Mouse (Mus musculus): ENCODE data around the gene Pld4. TPM values are rescaled to one million over a fixed set of nuclear protein-coding genes. Genes with fewer than 3 reads are reported as not detected.

Gene Pld4
- polyA plus RNA-seq, 1 experiment, result not detected

- 94% methylated on average over 8 of the region's 8 CpGs for WGBS
- Histone ChIP-seq H3K4me3 (ENCODE audit: insufficient read depth, low read depth, low read length) (no peak overlapping the region), H3K4me1 (ENCODE audit: control insufficient read depth, insufficient read depth, low read length) (no peaks in the 10 kb centered on the region), H3K27ac (ENCODE audit: insufficient read depth, low read depth, low read length) (no peak overlapping the region)
- TF ChIP-seq POLR2A (IDR thresholded peaks at IDR 0.05; ENCODE audit: insufficient read depth, low read depth, low read length) (no peak), CTCF (IDR thresholded peaks at IDR 0.05; ENCODE audit: insufficient read depth, low read depth, low read length) (no peak)
Observed at GRCm38 (mm10) chr12:112768166-112768565, 7.7 kb downstream of the Pld4 start.

- Histone ChIP-seq H3K4me1 (ENCODE audit: control insufficient read depth, insufficient read depth, low read length) (no peaks in the 10 kb centered on the region), H3K27ac (ENCODE audit: insufficient read depth, low read depth, low read length) (0 out of 2 replicates have a peak overlapping the region, but pooled peaks have one; percentile 20), H3K4me3 (ENCODE audit: insufficient read depth, low read depth, low read length) (no peak overlapping the region)
- 83% methylated on average over 6 of the region's 6 CpGs for WGBS
- no peak for TF ChIP-seq POLR2A (IDR thresholded peaks at IDR 0.05; ENCODE audit: insufficient read depth, low read depth, low read length)
- no peak for TF ChIP-seq CTCF (IDR thresholded peaks at IDR 0.05; ENCODE audit: insufficient read depth, low read depth, low read length)
Observed at GRCm38 (mm10) chr12:112769031-112769430, 8.6 kb downstream of the Pld4 start.

- WGBS, result 82% methylated on average over 2 of the region's 2 CpGs
- H3K4me1 ChIP-seq (ENCODE audit: control insufficient read depth, insufficient read depth, low read length), result no peaks in the 10 kb centered on the region
- H3K27ac ChIP-seq (ENCODE audit: insufficient read depth, low read depth, low read length), result no peak overlapping the region
- no peak overlapping the region for H3K4me3 ChIP-seq (ENCODE audit: insufficient read depth, low read depth, low read length)
- TF ChIP-seq POLR2A (IDR thresholded peaks at IDR 0.05; ENCODE audit: insufficient read depth, low read depth, low read length), result no peak
- TF ChIP-seq CTCF (IDR thresholded peaks at IDR 0.05; ENCODE audit: insufficient read depth, low read depth, low read length), result no peak
Observed at GRCm38 (mm10) chr12:112769751-112770150, 9.3 kb downstream of the Pld4 start.

- TF ChIP-seq CTCF (IDR thresholded peaks at IDR 0.05; ENCODE audit: insufficient read depth, low read depth, low read length), result no peak
Observed at GRCm38 (mm10) chr12:112770396-112770795, 9.9 kb downstream of the Pld4 start.

GRCm38 (mm10) chr12:112772306-112772705 is 11.9 kb downstream of the Pld4 start:
- TF ChIP-seq POLR2A (IDR thresholded peaks at IDR 0.05; ENCODE audit: insufficient read depth, low read depth, low read length), result no peak
- TF ChIP-seq CTCF (IDR thresholded peaks at IDR 0.05; ENCODE audit: insufficient read depth, low read depth, low read length), result no peak

More at GRCm38 (mm10) chr12:112770396-112770795, 9.9 kb downstream of the Pld4 start:
- WGBS, result 84% methylated on average over 4 of the region's 4 CpGs
- Histone ChIP-seq H3K4me3 (ENCODE audit: insufficient read depth, low read depth, low read length) (no peak overlapping the region), H3K27ac (ENCODE audit: insufficient read depth, low read depth, low read length) (no peak overlapping the region), H3K4me1 (ENCODE audit: control insufficient read depth, insufficient read depth, low read length) (no peaks in the 10 kb centered on the region)

GRCm38 (mm10) chr12:112773366-112773765 is 12.9 kb downstream of the Pld4 start:
- Histone ChIP-seq H3K27ac (ENCODE audit: insufficient read depth, low read depth, low read length) (no peak overlapping the region), H3K4me3 (ENCODE audit: insufficient read depth, low read depth, low read length) (no peak overlapping the region), H3K4me1 (ENCODE audit: control insufficient read depth, insufficient read depth, low read length) (no peaks in the 10 kb centered on the region)
- no peak for TF ChIP-seq POLR2A (IDR thresholded peaks at IDR 0.05; ENCODE audit: insufficient read depth, low read depth, low read length)
- no peak for TF ChIP-seq CTCF (IDR thresholded peaks at IDR 0.05; ENCODE audit: insufficient read depth, low read depth, low read length)
- 67% methylated on average over 9 of the region's 9 CpGs for WGBS

More at GRCm38 (mm10) chr12:112772306-112772705, 11.9 kb downstream of the Pld4 start:
- H3K4me3 ChIP-seq (ENCODE audit: insufficient read depth, low read depth, low read length), result no peak overlapping the region
- 90% methylated on average over 14 of the region's 14 CpGs for WGBS
- H3K4me1 ChIP-seq (ENCODE audit: control insufficient read depth, insufficient read depth, low read length), result no peaks in the 10 kb centered on the region
- H3K27ac ChIP-seq (ENCODE audit: insufficient read depth, low read depth, low read length), result no peak overlapping the region

- WGBS, result 88% methylated on average over 6 of the region's 6 CpGs
- no peaks in the 10 kb centered on the region for H3K4me1 ChIP-seq (ENCODE audit: control insufficient read depth, insufficient read depth, low read length)
- H3K4me3 ChIP-seq (ENCODE audit: insufficient read depth, low read depth, low read length), result no peak overlapping the region
- H3K27ac ChIP-seq (ENCODE audit: insufficient read depth, low read depth, low read length), result no peak overlapping the region
- no peak for TF ChIP-seq POLR2A (IDR thresholded peaks at IDR 0.05; ENCODE audit: insufficient read depth, low read depth, low read length)
- no peak for TF ChIP-seq CTCF (IDR thresholded peaks at IDR 0.05; ENCODE audit: insufficient read depth, low read depth, low read length)
Observed at GRCm38 (mm10) chr12:112774026-112774425, 13.6 kb downstream of the Pld4 start.

- TF ChIP-seq POLR2A (IDR thresholded peaks at IDR 0.05; ENCODE audit: insufficient read depth, low read depth, low read length) (no peak), CTCF (IDR thresholded peaks at IDR 0.05; ENCODE audit: insufficient read depth, low read depth, low read length) (no peak)
- H3K4me1 ChIP-seq (ENCODE audit: control insufficient read depth, insufficient read depth, low read length), result no peaks in the 10 kb centered on the region
- WGBS, result 95% methylated on average over 10 of the region's 10 CpGs
- no peak overlapping the region for H3K4me3 ChIP-seq (ENCODE audit: insufficient read depth, low read depth, low read length)
- no peak overlapping the region for H3K27ac ChIP-seq (ENCODE audit: insufficient read depth, low read depth, low read length)
Observed at GRCm38 (mm10) chr12:112774481-112774880, 14.0 kb downstream of the Pld4 start.

GRCm38 (mm10) chr12:112791026-112791425 is 30.6 kb downstream of the Pld4 start:
- no peak for TF ChIP-seq POLR2A (IDR thresholded peaks at IDR 0.05; ENCODE audit: insufficient read depth, low read depth, low read length)
- TF ChIP-seq CTCF (IDR thresholded peaks at IDR 0.05; ENCODE audit: insufficient read depth, low read depth, low read length), result no peak
- Histone ChIP-seq H3K4me1 (ENCODE audit: control insufficient read depth, insufficient read depth, low read length) (peaks cover 26% of the 10 kb centered on the region), H3K4me3 (ENCODE audit: insufficient read depth, low read depth, low read length) (no peak overlapping the region), H3K27ac (ENCODE audit: insufficient read depth, low read depth, low read length) (no peak overlapping the region)
- 70% methylated on average over 8 of the region's 8 CpGs for WGBS

All from olfactory bulb, adult 2 months (tissue).